Mouse (Mus musculus) testis, adult 2 months (tissue): ENCODE data around the gene Nefh. TPM values are rescaled to one million over a fixed set of nuclear protein-coding genes. Genes with fewer than 3 reads are reported as not detected.

Experiments
- H3K27ac ChIP-seq: fragments of 200-500 bp; 2 replicates; pipeline ENCODE4 v1.5.1; 2012; ENCODE audit warnings: low read depth, low read length; ENCODE audit not compliant: control insufficient read depth, insufficient read depth
- H3K27me3 ChIP-seq: fragments of 200-500 bp; 2 replicates; pipeline ENCODE4 v1.6.1; 2012; ENCODE audit warnings: mild to moderate bottlenecking, low read length, moderate library complexity; ENCODE audit not compliant: control insufficient read depth, insufficient read depth
- H3K36me3 ChIP-seq: fragments of 200-500 bp; 2 replicates; pipeline ENCODE4 v1.6.1; 2012; ENCODE audit warnings: mild to moderate bottlenecking, low read length; ENCODE audit not compliant: control insufficient read depth, insufficient read depth
- H3K4me1 ChIP-seq: fragments of 200-500 bp; 2 replicates; pipeline ENCODE4 v1.6.1; 2012; ENCODE audit warnings: low read length; ENCODE audit not compliant: control insufficient read depth, insufficient read depth
- H3K4me3 ChIP-seq: fragments of 200-500 bp; 2 replicates; pipeline ENCODE4 v1.5.1; 2012; ENCODE audit warnings: low read depth, mild to moderate bottlenecking, low read length, moderate library complexity, mixed read lengths; ENCODE audit not compliant: control insufficient read depth
- CTCF ChIP-seq: fragments of 200-500 bp; IDR thresholded peaks from 2 replicates; pipeline ENCODE4 v1.5.1; 2012; ENCODE audit warnings: low read depth, mild to moderate bottlenecking, inconsistent platforms, low read length, moderate library complexity; ENCODE audit not compliant: control insufficient read depth, insufficient read depth, insufficient replicate concordance
- POLR2A ChIP-seq: fragments of 200-500 bp; IDR thresholded peaks from 2 replicates; pipeline ENCODE4 v1.6.1; 2012; ENCODE audit warnings: low read depth, mild to moderate bottlenecking, inconsistent platforms, low read length, moderate library complexity; ENCODE audit not compliant: control insufficient read depth
- polyA plus RNA-seq: library from polyadenylated mRNA; depleted of rRNA; stranded (reverse); fragments of >200 nt; gene quantifications from 2 replicates; pipeline ENCODE4 v1.2.3, GENCODE M21; 2012

Nefh gene
- polyA plus RNA-seq, 1 experiment = 1.0 TPM

GRCm38 (mm10) chr11:4984799-4985198 lies 36.9 kb upstream of the Nefh start:
- TF ChIP-seq CTCF = no peak
- no peak for TF ChIP-seq POLR2A
- Histone ChIP-seq H3K27ac (no peak overlapping the region), H3K4me1 (peaks cover 8% of the 10 kb centered on the region), H3K4me3 (no peak overlapping the region), H3K27me3 (no peaks in the 10 kb centered on the region), H3K36me3 (no peaks in the 10 kb centered on the region)

GRCm38 (mm10) chr11:4984249-4984648 lies 36.4 kb upstream of the Nefh start:
- TF ChIP-seq POLR2A (no peak), CTCF (no peak)
- peaks cover 8% of the 10 kb centered on the region for H3K4me1 ChIP-seq
- no peaks in the 10 kb centered on the region for H3K36me3 ChIP-seq
- no peak overlapping the region for H3K4me3 ChIP-seq
- no peak overlapping the region for H3K27ac ChIP-seq
- no peaks in the 10 kb centered on the region for H3K27me3 ChIP-seq

- no peak for TF ChIP-seq POLR2A
- TF ChIP-seq CTCF = no peak
- Histone ChIP-seq H3K27ac (no peak overlapping the region), H3K27me3 (no peaks in the 10 kb centered on the region), H3K4me1 (peaks cover 8% of the 10 kb centered on the region), H3K36me3 (no peaks in the 10 kb centered on the region), H3K4me3 (no peak overlapping the region)
Measured at GRCm38 (mm10) chr11:4983538-4983937, 35.7 kb upstream of the Nefh start.

- Histone ChIP-seq H3K27me3 (no peaks in the 10 kb centered on the region), H3K4me1 (peaks cover 8% of the 10 kb centered on the region), H3K36me3 (no peaks in the 10 kb centered on the region), H3K4me3 (no peak overlapping the region), H3K27ac (no peak overlapping the region)
- TF ChIP-seq POLR2A = no peak
- TF ChIP-seq CTCF = no peak
Measured at GRCm38 (mm10) chr11:4983010-4983409, 35.1 kb upstream of the Nefh start.

GRCm38 (mm10) chr11:4975623-4976022 lies 27.8 kb upstream of the Nefh start:
- peak; percentile 82; the same call in 1 of the 2 replicates for TF ChIP-seq CTCF
- TF ChIP-seq POLR2A = no peak
- Histone ChIP-seq H3K4me3 (no peak overlapping the region), H3K27me3 (no peaks in the 10 kb centered on the region), H3K27ac (no peak overlapping the region), H3K4me1 (no peaks in the 10 kb centered on the region; the same call in 1 of the 2 replicates), H3K36me3 (no peaks in the 10 kb centered on the region)

- H3K36me3 ChIP-seq = no peaks in the 10 kb centered on the region
- H3K4me3 ChIP-seq = no peak overlapping the region
- no peak for TF ChIP-seq CTCF
- TF ChIP-seq POLR2A = no peak
- H3K27me3 ChIP-seq = no peaks in the 10 kb centered on the region
- peaks cover 2% of the 10 kb centered on the region for H3K4me1 ChIP-seq
- no peak overlapping the region for H3K27ac ChIP-seq
Measured at GRCm38 (mm10) chr11:4974376-4975122, 26.7 kb upstream of the Nefh start.

GRCm38 (mm10) chr11:4973871-4974256 lies 26.0 kb upstream of the Nefh start:
- TF ChIP-seq CTCF (no peak), POLR2A (no peak)
- Histone ChIP-seq H3K4me3 (no peak overlapping the region), H3K36me3 (no peaks in the 10 kb centered on the region), H3K4me1 (peaks cover 4% of the 10 kb centered on the region), H3K27ac (no peak overlapping the region), H3K27me3 (no peaks in the 10 kb centered on the region)
